Mouse (Mus musculus) myocyte (in vitro differentiated cells): Measurements from ENCODE around the gene Stk31.

ENCODE experiments used
- CEBPB ChIP-seq: IDR thresholded peaks from 2 replicates; pipeline ENCODE4 v1.6.1; 2011; ENCODE audit warnings: mild to moderate bottlenecking, moderate library complexity; ENCODE audit not compliant: poor library complexity, insufficient read depth, severe bottlenecking
- E2F4 ChIP-seq: IDR thresholded peaks from one replicate; pipeline ENCODE4 v1.6.1; 2011; ENCODE audit warnings: mild to moderate bottlenecking, control low read depth, moderate library complexity; ENCODE audit not compliant: insufficient read depth
- MYOD1 ChIP-seq, 3 experiments: IDR thresholded peaks; one replicate each; pipeline ENCODE4 v1.6.1; 2011; ENCODE audit warnings: control low read depth in 2 of 3, low read depth in 2 of 3, mild to moderate bottlenecking in 2 of 3, moderate library complexity in 1 of 3; ENCODE audit not compliant: insufficient read length in 2 of 3, control insufficient read depth in 1 of 3
- POLR2A ChIP-seq: IDR thresholded peaks from one replicate; pipeline ENCODE4 v1.6.1; 2011; ENCODE audit warnings: low read depth, mild to moderate bottlenecking, control low read depth, moderate library complexity; ENCODE audit not compliant: insufficient read length
- POLR2AphosphoS2 ChIP-seq: IDR thresholded peaks from one replicate; pipeline ENCODE4 v1.6.1; 2011; ENCODE audit warnings: low read depth, control low read depth; ENCODE audit not compliant: insufficient read length
- USF1 ChIP-seq: IDR thresholded peaks from one replicate; pipeline ENCODE4 v1.6.1; 2011; ENCODE audit warnings: low read depth, mild to moderate bottlenecking, control low read depth, moderate library complexity

DNA sequence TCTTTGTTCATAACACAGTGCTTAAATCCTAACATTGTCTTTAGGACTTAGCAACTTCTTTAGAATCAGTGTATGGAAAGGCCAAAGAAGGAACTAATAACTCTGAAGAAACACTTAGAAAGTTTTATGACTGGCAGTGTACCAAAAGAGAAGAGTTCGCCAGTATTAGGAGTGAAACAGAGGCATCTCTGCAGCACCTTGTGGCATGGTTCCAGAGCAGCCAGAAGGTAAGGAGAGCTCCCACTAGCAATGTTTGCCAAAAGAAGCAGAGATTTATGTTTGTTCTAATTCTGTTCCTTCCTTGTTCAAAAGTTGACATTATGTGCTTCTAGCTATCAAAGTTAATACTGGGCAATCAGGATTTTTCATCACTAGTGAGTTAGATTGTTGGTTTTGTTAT, 41.9 kb downstream of the Stk31 start:
- TF ChIP-seq CEBPB: no peak
- TF ChIP-seq POLR2A: no peak
- TF ChIP-seq USF1: no peak
- TF ChIP-seq POLR2AphosphoS2: no peak
- no peak for TF ChIP-seq E2F4
- no peak for TF ChIP-seq MYOD1 (IDR thresholded peaks at IDR 0.05; ENCODE audit: control insufficient read depth in 1 of 3, insufficient read length in 2 of 3, low read depth in 2 of 3)
